Mouse (Mus musculus): ENCODE measurements at regions not wholly inside any gene's neighbourhood (a gene's known extent, or its start where the extent isn't known, plus 50 kb on each side); places are given as distances from the start of the nearest gene placed in this dataset.

DNA sequence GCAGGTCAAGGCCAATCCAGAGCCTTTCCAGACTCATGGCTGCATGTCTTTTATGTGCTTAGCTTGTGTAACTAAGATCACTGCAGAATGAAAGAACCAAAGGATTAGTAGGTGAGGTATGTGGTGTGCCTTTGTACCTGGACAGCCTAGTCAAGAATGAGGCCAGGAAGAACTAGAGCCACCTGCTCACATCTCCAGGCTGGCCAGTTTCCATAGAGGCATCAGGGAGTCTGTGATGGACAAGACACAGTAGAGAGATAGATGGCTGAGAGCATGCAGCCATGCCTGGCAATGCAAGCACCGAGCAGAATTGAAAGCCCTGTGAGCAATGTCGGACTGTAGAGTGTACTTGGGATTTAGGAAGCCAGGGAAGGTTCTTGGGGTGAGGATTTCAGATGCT is 186.5 kb downstream of the Icos start:
- Histone ChIP-seq H3K4me1 (ENCODE audit: control insufficient read depth, insufficient read depth, low read length) (no peaks in the 10 kb centered on the region), H3K4me3 (no peak overlapping the region), H3K9ac (ENCODE audit: low read depth, low read length) (no peak overlapping the region), H3K36me3 (ENCODE audit: control insufficient read depth, insufficient read depth, low read length) (no peaks in the 10 kb centered on the region), H3K27ac (no peak overlapping the region), H3K27me3 (ENCODE audit: control insufficient read depth, insufficient read depth, low read length) (no peaks in the 10 kb centered on the region), H3K79me2 (replicated peaks; ENCODE audit: control insufficient read depth, insufficient read depth, low read length) (no peaks in the 10 kb centered on the region)
- no peak for DNase-seq
- intact Hi-C loops (cut with DNase I): no loop called here
- TF ChIP-seq CTCF (IDR thresholded peaks at IDR 0.05): no peak
- no peak for TF ChIP-seq POLR2A (IDR thresholded peaks at IDR 0.05; ENCODE audit: insufficient read depth, low read depth, low read length)
- TF ChIP-seq EP300 (IDR thresholded peaks at IDR 0.05; ENCODE audit: insufficient read depth, low read depth, low read length): no peak
- 81% methylated on average over 2 of the region's 2 CpGs for WGBS

DNA sequence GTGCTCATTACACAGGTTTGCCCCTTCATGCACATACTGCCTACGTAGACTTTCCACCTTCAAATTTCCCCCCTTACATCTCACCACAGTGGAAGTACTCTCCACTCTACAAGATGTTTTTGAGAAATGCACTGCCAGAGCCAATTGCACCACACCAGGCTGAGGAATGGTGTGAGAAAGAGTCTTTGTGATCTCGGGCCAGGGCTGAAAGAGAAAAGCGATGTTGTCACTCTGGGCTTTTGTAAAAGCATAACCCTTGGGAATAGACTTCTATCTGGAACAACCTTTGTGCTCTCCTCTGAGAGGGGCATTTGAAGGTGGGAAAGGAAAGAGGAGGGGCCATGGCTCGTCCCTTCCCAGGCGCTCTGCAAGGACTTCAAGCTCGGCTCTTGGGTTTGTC is 194.2 kb downstream of the Icos start:
- intact Hi-C loops (cut with DNase I): loop anchor here (2.0 kb wide), 1 partner anchor 29 kb away; no protein-coding TSS in a partner anchor
- peak overlapping the region; percentile 7; the same call in 1 of the 2 replicates for H3K27ac ChIP-seq
- DNase-seq: no peak

DNA sequence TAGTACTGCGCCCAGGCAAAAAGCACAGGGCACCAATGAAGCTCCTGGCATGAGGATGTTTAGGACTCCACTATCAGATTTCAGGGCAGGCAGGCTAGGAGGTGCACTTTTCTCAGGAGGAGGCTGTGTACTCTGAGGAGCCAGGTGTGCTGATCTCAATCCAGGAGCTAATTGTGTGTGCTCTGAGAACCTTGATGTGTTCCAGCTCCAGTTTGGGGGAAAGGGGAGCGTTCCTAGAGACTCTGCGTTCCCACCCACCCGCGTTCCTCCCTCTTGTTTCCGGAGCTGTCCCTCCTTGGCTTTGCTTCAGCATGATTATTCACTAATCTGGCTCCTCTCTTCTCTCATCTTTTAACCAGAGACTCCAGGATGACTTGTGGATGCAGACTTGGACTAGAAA is 195.2 kb downstream of the Icos start:
- H3K27me3 ChIP-seq (ENCODE audit: control insufficient read depth, insufficient read depth, low read length): no peaks in the 10 kb centered on the region
- no peaks in the 10 kb centered on the region for H3K79me2 ChIP-seq (replicated peaks; ENCODE audit: control insufficient read depth, insufficient read depth, low read length)
- H3K9ac ChIP-seq (ENCODE audit: low read depth, low read length): no peak overlapping the region
- TF ChIP-seq EP300 (IDR thresholded peaks at IDR 0.05; ENCODE audit: insufficient read depth, low read depth, low read length): no peak
- TF ChIP-seq CTCF (IDR thresholded peaks at IDR 0.05): no peak
- no peak for TF ChIP-seq POLR2A (IDR thresholded peaks at IDR 0.05; ENCODE audit: insufficient read depth, low read depth, low read length)
- intact Hi-C loops (cut with DNase I): loop anchor here (2.0 kb wide), 1 partner anchor 30 kb away; no protein-coding TSS in a partner anchor
- H3K36me3 ChIP-seq (ENCODE audit: control insufficient read depth, insufficient read depth, low read length): no peaks in the 10 kb centered on the region
- H3K27ac ChIP-seq: no peak overlapping the region; the same call in 1 of the 2 replicates
- H3K4me1 ChIP-seq (ENCODE audit: control insufficient read depth, insufficient read depth, low read length): peaks cover 2% of the 10 kb centered on the region
- WGBS: 55% methylated on average over 6 of the region's 6 CpGs
- H3K4me3 ChIP-seq: no peak overlapping the region
- no peak for DNase-seq

More for the DNA sequence above, 194.2 kb downstream of the Icos start:
- peaks cover 2% of the 10 kb centered on the region for H3K4me1 ChIP-seq (ENCODE audit: control insufficient read depth, insufficient read depth, low read length)
- no peaks in the 10 kb centered on the region for H3K36me3 ChIP-seq (ENCODE audit: control insufficient read depth, insufficient read depth, low read length)
- 52% methylated on average over 6 of the region's 6 CpGs for WGBS
- TF ChIP-seq POLR2A (IDR thresholded peaks at IDR 0.05; ENCODE audit: insufficient read depth, low read depth, low read length) (no peak), EP300 (IDR thresholded peaks at IDR 0.05; ENCODE audit: insufficient read depth, low read depth, low read length) (no peak)
- H3K4me3 ChIP-seq: no peak overlapping the region
- no peak overlapping the region for H3K9ac ChIP-seq (ENCODE audit: low read depth, low read length)
- H3K79me2 ChIP-seq (replicated peaks; ENCODE audit: control insufficient read depth, insufficient read depth, low read length): no peaks in the 10 kb centered on the region
- no peaks in the 10 kb centered on the region for H3K27me3 ChIP-seq (ENCODE audit: control insufficient read depth, insufficient read depth, low read length)

DNA sequence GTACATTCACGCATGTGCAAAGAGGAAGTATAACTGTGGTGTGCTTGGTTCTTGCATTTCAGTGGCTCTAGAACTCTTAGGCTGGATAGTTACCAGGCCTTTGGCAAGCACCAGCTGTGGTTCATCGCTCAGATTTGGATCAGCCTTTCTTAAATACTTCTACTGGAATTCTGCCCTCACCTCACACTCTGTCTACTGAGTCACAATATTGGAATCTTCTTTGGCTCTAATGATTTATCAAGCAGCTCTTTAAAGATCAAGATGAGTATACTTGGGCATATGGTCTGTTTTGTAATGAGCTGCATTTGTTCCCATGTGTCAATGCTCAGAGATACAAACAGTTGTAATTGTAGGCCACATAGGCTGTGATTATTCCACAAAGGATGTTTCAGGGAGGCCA is 197.5 kb downstream of the Icos start:
- intact Hi-C loops (cut with DNase I): no loop called here
- DNase-seq: no peak
- Histone ChIP-seq H3K36me3 (ENCODE audit: control insufficient read depth, insufficient read depth, low read length) (no peaks in the 10 kb centered on the region), H3K27ac (no peak overlapping the region), H3K79me2 (replicated peaks; ENCODE audit: control insufficient read depth, insufficient read depth, low read length) (no peaks in the 10 kb centered on the region), H3K27me3 (ENCODE audit: control insufficient read depth, insufficient read depth, low read length) (no peaks in the 10 kb centered on the region), H3K4me3 (no peak overlapping the region), H3K4me1 (ENCODE audit: control insufficient read depth, insufficient read depth, low read length) (peaks cover 2% of the 10 kb centered on the region), H3K9ac (ENCODE audit: low read depth, low read length) (no peak overlapping the region)
- WGBS: 92% methylated on average over 2 of the region's 2 CpGs
- TF ChIP-seq EP300 (IDR thresholded peaks at IDR 0.05; ENCODE audit: insufficient read depth, low read depth, low read length): no peak
- no peak for TF ChIP-seq CTCF (IDR thresholded peaks at IDR 0.05)
- TF ChIP-seq POLR2A (IDR thresholded peaks at IDR 0.05; ENCODE audit: insufficient read depth, low read depth, low read length): no peak

DNA sequence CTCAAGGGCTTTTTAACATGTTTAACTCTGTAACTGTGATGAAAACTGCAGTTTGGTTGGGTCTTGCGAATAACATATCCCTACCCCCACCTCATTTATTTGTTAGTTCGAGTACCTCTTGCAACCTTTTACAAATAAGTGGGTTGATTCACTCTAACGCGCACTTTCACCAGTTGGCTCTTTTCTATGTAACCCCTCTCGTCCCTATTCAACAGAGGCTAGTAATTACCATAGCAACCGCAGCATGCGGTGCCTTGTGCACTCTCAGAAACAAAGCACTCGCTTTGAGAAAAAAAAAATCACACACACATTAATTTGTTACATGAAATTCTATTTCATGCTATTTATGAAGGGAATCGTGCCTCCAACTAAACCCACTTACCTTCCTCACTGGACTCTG is 201.7 kb downstream of the Icos start:
- no peaks in the 10 kb centered on the region for H3K27me3 ChIP-seq (ENCODE audit: control insufficient read depth, insufficient read depth, low read length)
- no peak overlapping the region for H3K9ac ChIP-seq (ENCODE audit: low read depth, low read length)
- WGBS: 88% methylated on average over 9 of the region's 9 CpGs
- no peak for DNase-seq
- H3K4me1 ChIP-seq (ENCODE audit: control insufficient read depth, insufficient read depth, low read length): peaks cover 2% of the 10 kb centered on the region
- no peak for TF ChIP-seq POLR2A (IDR thresholded peaks at IDR 0.05; ENCODE audit: insufficient read depth, low read depth, low read length)
- intact Hi-C loops (cut with DNase I): no loop called here
- no peaks in the 10 kb centered on the region for H3K36me3 ChIP-seq (ENCODE audit: control insufficient read depth, insufficient read depth, low read length)
- no peaks in the 10 kb centered on the region for H3K79me2 ChIP-seq (replicated peaks; ENCODE audit: control insufficient read depth, insufficient read depth, low read length)
- H3K27ac ChIP-seq: no peak overlapping the region
- H3K4me3 ChIP-seq: no peak overlapping the region

DNA sequence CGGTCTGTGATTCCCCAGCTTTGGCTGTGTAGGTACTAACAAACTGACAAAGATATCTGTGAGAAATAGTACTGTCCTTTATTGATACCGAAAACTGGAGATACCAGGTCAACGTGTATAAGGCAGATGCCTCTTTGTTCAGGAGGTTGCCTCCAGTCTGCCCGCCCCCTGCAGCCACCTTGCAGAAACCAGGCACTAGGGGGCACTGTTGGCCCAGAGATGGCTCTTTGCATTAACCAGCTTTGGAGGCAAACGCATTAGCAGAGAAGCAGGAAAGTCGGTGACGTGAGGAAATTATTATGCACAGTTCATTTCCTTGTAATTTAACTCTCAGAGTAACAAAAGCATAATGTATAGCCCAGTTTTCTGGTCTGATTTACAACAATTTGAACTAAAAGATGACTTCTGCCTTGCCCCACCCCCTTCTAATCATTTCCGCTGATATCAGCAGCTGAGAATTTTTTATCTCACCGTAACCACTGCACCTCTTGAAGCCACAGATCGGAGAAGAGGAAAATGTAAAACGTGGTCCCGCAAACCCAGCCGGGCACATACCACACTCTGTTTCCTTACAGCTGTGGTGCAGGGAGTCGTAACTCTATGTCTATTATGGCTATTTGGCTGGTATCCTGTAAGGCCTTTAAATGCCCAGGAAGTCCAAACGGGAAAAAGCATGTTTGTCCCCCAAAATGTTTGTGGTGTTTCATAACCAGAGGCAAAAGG is 203.5 kb downstream of the Icos start:
- peak; percentile 87 to 95 for DNase-seq
- TF ChIP-seq POLR2A (IDR thresholded peaks at IDR 0.05; ENCODE audit: insufficient read depth, low read depth, low read length) (no peak), EP300 (IDR thresholded peaks at IDR 0.05; ENCODE audit: insufficient read depth, low read depth, low read length) (peak; percentile 94), CTCF (IDR thresholded peaks at IDR 0.05) (peak; percentile 99)
- Histone ChIP-seq H3K27ac (peak overlapping the region; percentile 78), H3K4me1 (ENCODE audit: control insufficient read depth, insufficient read depth, low read length) (peaks cover 2% of the 10 kb centered on the region), H3K9ac (ENCODE audit: low read depth, low read length) (peak overlapping the region; percentile 54; the same call in 1 of the 2 replicates), H3K79me2 (replicated peaks; ENCODE audit: control insufficient read depth, insufficient read depth, low read length) (no peaks in the 10 kb centered on the region), H3K27me3 (ENCODE audit: control insufficient read depth, insufficient read depth, low read length) (no peaks in the 10 kb centered on the region), H3K36me3 (ENCODE audit: control insufficient read depth, insufficient read depth, low read length) (no peaks in the 10 kb centered on the region), H3K4me3 (peak overlapping the region; percentile 36)
- intact Hi-C loops (cut with DNase I): loop anchor here (1.0 to 10.0 kb wide), 7 partner anchors 96 to 1784 kb away; partner anchors contain the start of gene Nrp2
- 6% methylated on average over 15 of the region's 15 CpGs for WGBS

Measured in heart, adult 2 months (tissue).